Comparison of ENCODE assay signal across 34 mouse cellular contexts in the genomic region with DNA sequence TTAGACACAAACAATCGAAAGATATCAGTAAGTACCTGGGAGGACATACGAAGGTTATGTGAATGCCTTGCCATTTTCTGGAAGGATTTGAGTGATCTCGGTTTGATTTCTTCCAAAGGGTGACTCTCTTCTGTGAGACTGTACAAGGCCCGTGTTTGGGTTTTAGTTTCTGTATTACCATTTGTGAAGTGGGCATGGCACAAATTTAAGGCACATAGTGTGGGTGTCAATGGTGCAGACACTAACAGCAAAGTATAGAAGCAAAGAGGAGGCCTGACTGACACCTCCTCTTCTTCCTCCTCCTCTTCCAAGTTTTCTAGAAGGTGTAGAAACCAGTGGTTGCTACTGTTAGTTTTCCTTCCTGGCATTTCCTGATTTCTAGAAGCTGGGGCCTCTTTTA.
"Had no signal": no experiment of that assay in that cellular context is flagged by ENCODE, and none has a peak within 500 bp of the region (broad histone marks: within the 10 kb centered on the region; RNA-seq: fewer than 3 reads in every experiment).

No protein-coding gene starts in this region.

- H3K9ac ChIP-seq: heart, embryonic 12.5 days; heart, embryonic 13.5 days; heart, embryonic 15.5 days; hindbrain, embryonic 12.5 days; hindbrain, embryonic 14.5 days; hindbrain, embryonic 15.5 days; intestine, embryonic 15.5 days; kidney, embryonic 15.5 days had no signal

- DNase-seq: heart, postnatal 10 days; heart, postnatal 14 days; heart, postnatal 36 days; heart, postnatal 4 days; kidney, adult 11 months; kidney, adult 18-20 months; kidney, adult 2 months; kidney, adult 8-10 months; kidney, adult 9 months; kidney, postnatal 10 days; kidney, postnatal 14 days; kidney, postnatal 25 days; kidney, postnatal 36 days; kidney, postnatal 4 days; layer of hippocampus, adult 9-11 months; layer of hippocampus, postnatal 36 days had no signal

- ATAC-seq: hindbrain, embryonic 16.5 days; hindbrain, postnatal 0 days; inflammation-experienced regulatory T-cells, adult 6 months; intestine, embryonic 15.5 days; intestine, embryonic 16.5 days; intestine, postnatal 0 days had no signal

- H3K4me3 ChIP-seq: heart, embryonic 12.5 days; heart, embryonic 13.5 days; heart, embryonic 15.5 days; hindbrain, embryonic 10.5 days; hindbrain, embryonic 12.5 days; hindbrain, embryonic 15.5 days; intestine, embryonic 15.5 days; kidney, embryonic 15.5 days; layer of hippocampus, adult 2 months; left cerebral cortex, adult 2 months had no signal

- H3K9me3 ChIP-seq: heart, embryonic 12.5 days; heart, embryonic 13.5 days; heart, embryonic 15.5 days; hindbrain, embryonic 10.5 days; hindbrain, embryonic 12.5 days; hindbrain, embryonic 15.5 days; intestine, embryonic 15.5 days; kidney, embryonic 15.5 days had no signal

- H3K4me2 ChIP-seq: heart, embryonic 11.5 days; heart, embryonic 12.5 days; heart, embryonic 13.5 days; heart, embryonic 15.5 days; hindbrain, embryonic 12.5 days; hindbrain, embryonic 14.5 days; hindbrain, embryonic 15.5 days; intestine, embryonic 15.5 days; kidney, embryonic 15.5 days had no signal

- H3K4me1 ChIP-seq: heart, embryonic 12.5 days; heart, embryonic 13.5 days; heart, embryonic 15.5 days; intestine, embryonic 15.5 days had no signal

- H3K27me3 ChIP-seq: hindbrain, embryonic 12.5 days; hindbrain, embryonic 15.5 days; intestine, embryonic 15.5 days; kidney, embryonic 15.5 days had no signal

- H3K36me3 ChIP-seq: heart, embryonic 12.5 days; heart, embryonic 13.5 days; heart, embryonic 15.5 days; hindbrain, embryonic 10.5 days; hindbrain, embryonic 12.5 days; hindbrain, embryonic 15.5 days; intestine, embryonic 15.5 days; kidney, embryonic 15.5 days had no signal

- H3K27ac ChIP-seq: heart, embryonic 13.5 days; heart, embryonic 15.5 days; hindbrain, embryonic 12.5 days; hindbrain, embryonic 14.5 days; hindbrain, embryonic 15.5 days; hindbrain, postnatal 0 days; intestine, embryonic 15.5 days; kidney, embryonic 15.5 days; kidney, postnatal 0 days; layer of hippocampus, adult 2 months; left cerebral cortex, adult 2 months had no signal
